In genomic region chr6:87992733-87993132, GRCm38 (mm10) we compare ENCODE assay signal across 9 mouse cellular contexts. TPM values are rescaled to one million over a fixed set of nuclear protein-coding genes. Genes with fewer than 3 reads are reported as not detected.
A peak's percentile ranks its signal among the peaks of the same experiment; 100 is the strongest.
DNase-seq lines count a peak whose midpoint lies in the region; ATAC-seq lines count a peak whose summit lies in the region.
"Had no signal": no experiment of that assay in that cellular context is flagged by ENCODE, and none has a peak within 500 bp of the region (broad histone marks: within the 10 kb centered on the region; RNA-seq: fewer than 3 reads in every experiment).

No protein-coding gene starts in this region.

- no peak overlapping the region for H3K9ac ChIP-seq in hindbrain, embryonic 13.5 days
- H3K9ac ChIP-seq in hindbrain, embryonic 16.5 days (ENCODE audit: low read depth, low read length): no peak overlapping the region
- H3K9ac ChIP-seq in midbrain, embryonic 14.5 days (replicated peaks; ENCODE audit: low read length): no peak overlapping the region

- H3K4me3 ChIP-seq in hindbrain, embryonic 13.5 days: no peak overlapping the region
- H3K4me3 ChIP-seq in hindbrain, embryonic 16.5 days (ENCODE audit: low read length): no peak overlapping the region
- H3K4me3 ChIP-seq in midbrain, embryonic 14.5 days (replicated peaks; ENCODE audit: low read depth, low read length): no peak overlapping the region

- WGBS in hindbrain, embryonic 13.5 days: 4% methylated on average over 6 of the region's 6 CpGs
- WGBS in hindbrain, embryonic 16.5 days: 11% methylated on average over 6 of the region's 6 CpGs
- 12% methylated on average over 6 of the region's 6 CpGs for WGBS in midbrain, embryonic 14.5 days

- no peaks in the 10 kb centered on the region for H3K27me3 ChIP-seq in hindbrain, embryonic 13.5 days
- no peaks in the 10 kb centered on the region for H3K27me3 ChIP-seq in hindbrain, embryonic 16.5 days (replicated peaks; ENCODE audit: control insufficient read depth, insufficient read depth, low read length)
- no peaks in the 10 kb centered on the region for H3K27me3 ChIP-seq in midbrain, embryonic 14.5 days (ENCODE audit: control insufficient read depth, insufficient read depth, low read length)

- peaks cover 11% of the 10 kb centered on the region for H3K36me3 ChIP-seq in hindbrain, embryonic 13.5 days
- no peaks in the 10 kb centered on the region for H3K36me3 ChIP-seq in hindbrain, embryonic 16.5 days (ENCODE audit: control insufficient read depth, insufficient read depth, low read length)
- H3K36me3 ChIP-seq in midbrain, embryonic 14.5 days (ENCODE audit: control insufficient read depth, insufficient read depth, low read length): peaks cover 16% of the 10 kb centered on the region

- peak; percentile 90 for DNase-seq in embryo, embryonic 10.5 days (ENCODE audit: low spot score)
- peak; percentile 48 to 62 for DNase-seq in kidney, postnatal 4 days
- peak; percentile 11 for DNase-seq in midbrain, embryonic 14.5 days
- no peak for DNase-seq in right cerebral cortex, postnatal 36 days (ENCODE audit: low spot score in 2 of 2)
- no peak for DNase-seq in layer of hippocampus, postnatal 36 days
- DNase-seq in layer of hippocampus, adult 9-11 months: no peak

- H3K4me2 ChIP-seq in hindbrain, embryonic 13.5 days: no peak overlapping the region
- H3K4me2 ChIP-seq in hindbrain, embryonic 16.5 days (ENCODE audit: low read length): no peak overlapping the region
- no peak overlapping the region for H3K4me2 ChIP-seq in midbrain, embryonic 14.5 days (ENCODE audit: low read length)

- 0 out of 2 replicates have a peak overlapping the region, but pooled peaks have one; percentile 10 for H3K27ac ChIP-seq in hindbrain, embryonic 13.5 days
- H3K27ac ChIP-seq in hindbrain, embryonic 16.5 days (ENCODE audit: low read depth, low read length): no peak overlapping the region
- H3K27ac ChIP-seq in midbrain, embryonic 14.5 days (replicated peaks; ENCODE audit: low read depth, low read length): no peak overlapping the region
- H3K27ac ChIP-seq: macrophage had no signal

- no peaks in the 10 kb centered on the region for H3K9me3 ChIP-seq in hindbrain, embryonic 13.5 days
- H3K9me3 ChIP-seq in hindbrain, embryonic 16.5 days (ENCODE audit: control insufficient read depth, low read length): no peaks in the 10 kb centered on the region
- no peaks in the 10 kb centered on the region for H3K9me3 ChIP-seq in midbrain, embryonic 14.5 days (ENCODE audit: control insufficient read depth, low read length)

- ATAC-seq in hindbrain, embryonic 13.5 days (ENCODE audit: low FRiP score): no peak
- no peak for ATAC-seq in hindbrain, embryonic 16.5 days
- no peak for ATAC-seq in midbrain, embryonic 14.5 days (ENCODE audit: low FRiP score, low TSS enrichment)

- peaks cover 35% of the 10 kb centered on the region for H3K4me1 ChIP-seq in hindbrain, embryonic 13.5 days (replicated peaks)
- H3K4me1 ChIP-seq in hindbrain, embryonic 16.5 days (ENCODE audit: control insufficient read depth, insufficient read depth, low read depth, low read length): peaks cover 17% of the 10 kb centered on the region
- H3K4me1 ChIP-seq in midbrain, embryonic 14.5 days (ENCODE audit: control insufficient read depth, insufficient read depth, low read length): peaks cover 28% of the 10 kb centered on the region

RNA-seq across cellular contexts. Expression of gene H1fx, which starts 11.3 kb away (rescaled TPM):
- polyA plus RNA-seq in hindbrain, embryonic 13.5 days (2015; fragmentation: Nextera tagmentation; extraction: Ambion mirVana): 18.4 and 20.2 TPM in 2 replicates
- 8.1 and 13.4 TPM in 2 replicates for polyA plus RNA-seq in hindbrain, embryonic 16.5 days (2015; fragmentation: Nextera tagmentation; extraction: Ambion mirVana)
- 27.6 and 30.7 TPM in 2 replicates for polyA plus RNA-seq in midbrain, embryonic 14.5 days (2014; fragmentation: Nextera tagmentation; extraction: Ambion mirVana)
- total RNA-seq in layer of hippocampus, postnatal 36 days (2021): 10 to 100 TPM; 63.5 to 71.7 TPM

RNA-seq across cellular contexts. Expression of gene Rab7, which starts 52.3 kb away (rescaled TPM):
- polyA plus RNA-seq in hindbrain, embryonic 13.5 days (2015; fragmentation: Nextera tagmentation; extraction: Ambion mirVana): 290 and 303 TPM in 2 replicates
- 399 and 401 TPM in 2 replicates for polyA plus RNA-seq in hindbrain, embryonic 16.5 days (2015; fragmentation: Nextera tagmentation; extraction: Ambion mirVana)
- 328 and 378 TPM in 2 replicates for polyA plus RNA-seq in midbrain, embryonic 14.5 days (2014; fragmentation: Nextera tagmentation; extraction: Ambion mirVana)
- 100 to 1,000 TPM; 312 to 316 TPM for total RNA-seq in layer of hippocampus, postnatal 36 days (2021)

Comparison
In these comparisons a context has a peak if more than half of its experiments do, and no peak if none do; other contexts are left out.
1. DNase-seq: peak in embryo, embryonic 10.5 days (single experiment), kidney, postnatal 4 days (2 of 2) and midbrain, embryonic 14.5 days (single experiment); none in right cerebral cortex, postnatal 36 days (0 of 2), layer of hippocampus, postnatal 36 days (0 of 2) and layer of hippocampus, adult 9-11 months (single experiment).